Mouse (Mus musculus): ENCODE results near the gene Mrpl55. TPM values are rescaled to one million over a fixed set of nuclear protein-coding genes. Genes with fewer than 3 reads are reported as not detected.
A peak's percentile ranks its signal among the peaks of the same experiment; 100 is the strongest.

The Mrpl55 gene
- polyA plus RNA-seq, 1 experiment from 2014 or later = 74.0 TPM

DNA sequence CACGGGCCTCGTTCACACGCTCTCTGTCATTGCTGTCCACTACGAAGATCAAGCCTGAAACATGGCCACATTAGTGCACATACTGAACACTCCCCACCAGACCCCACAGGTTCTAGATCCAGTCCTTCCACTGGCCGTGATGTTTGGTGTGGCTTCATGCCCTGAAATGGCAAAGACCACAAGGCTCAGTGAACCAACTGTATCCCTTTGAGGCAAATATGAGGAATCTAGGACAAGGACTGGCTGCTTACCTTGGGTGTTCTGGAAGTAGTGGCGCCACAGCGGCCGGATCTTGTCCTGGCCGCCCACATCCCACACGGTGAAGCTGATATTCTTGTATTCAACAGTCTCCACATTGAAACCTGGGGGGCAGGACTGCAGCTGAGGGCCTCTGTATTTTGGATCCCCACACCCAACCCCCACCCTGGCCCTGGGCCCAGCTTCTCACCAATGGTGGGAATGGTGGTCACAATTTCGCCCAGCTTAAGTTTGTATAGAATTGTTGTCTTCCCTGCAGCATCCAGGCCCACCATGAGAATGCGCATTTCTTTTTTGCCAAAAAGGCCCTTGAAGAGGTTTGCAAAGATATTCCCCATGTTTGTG is 10.7 kb downstream of the Mrpl55 start:
- WGBS = 83% methylated on average over 12 of the region's 12 CpGs

DNA sequence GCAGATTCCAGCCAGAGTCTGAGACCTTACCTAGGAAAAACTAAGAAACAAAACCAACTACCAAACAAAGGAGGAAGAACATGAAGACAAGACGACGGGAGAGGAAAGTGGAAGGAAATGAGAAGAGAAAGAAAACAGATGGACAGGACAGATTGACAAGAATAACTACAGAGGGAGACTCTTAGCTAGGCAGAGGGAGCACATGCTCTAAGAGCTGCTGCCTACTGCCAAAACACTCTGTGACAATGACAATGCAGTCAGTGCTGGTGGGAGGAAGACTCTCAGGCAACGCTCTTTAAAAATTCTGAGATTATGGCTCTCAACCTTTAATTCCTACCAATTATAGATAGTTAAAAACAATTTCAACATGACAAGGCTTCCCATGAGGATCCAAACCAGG is 14.7 kb downstream of the Mrpl55 start:
- no peak overlapping the region for H3K4me2 ChIP-seq (replicated peaks; ENCODE audit: low read depth, low read length)
- peaks cover 20% of the 10 kb centered on the region for H3K4me1 ChIP-seq (ENCODE audit: insufficient read depth, low read depth, low read length)
- H3K27me3 ChIP-seq (replicated peaks; ENCODE audit: insufficient read depth, low read length) = no peaks in the 10 kb centered on the region
- H3K36me3 ChIP-seq (ENCODE audit: insufficient read depth, low read length) = peaks cover 3% of the 10 kb centered on the region; the same call in 1 of the 2 replicates
- 59% methylated on average over 3 of the region's 3 CpGs for WGBS
- H3K9me3 ChIP-seq (ENCODE audit: low read length) = no peaks in the 10 kb centered on the region
- ATAC-seq = no peak
- no peak for DNase-seq (ENCODE audit: low spot score)
- H3K4me3 ChIP-seq (ENCODE audit: low read depth, low read length) = no peak overlapping the region
- no peak overlapping the region for H3K9ac ChIP-seq (replicated peaks; ENCODE audit: low read depth)
- no peak for TF ChIP-seq CTCF (IDR thresholded peaks at IDR 0.05)
- no peak for TF ChIP-seq EP300 (IDR thresholded peaks at IDR 0.05)
- H3K27ac ChIP-seq (ENCODE audit: low read length) = peak overlapping the region; percentile 74

More for the DNA sequence above, 10.7 kb downstream of the Mrpl55 start:
- Histone ChIP-seq H3K27ac (ENCODE audit: low read length) (no peak overlapping the region), H3K27me3 (replicated peaks; ENCODE audit: insufficient read depth, low read length) (no peaks in the 10 kb centered on the region), H3K4me2 (replicated peaks; ENCODE audit: low read depth, low read length) (no peak overlapping the region), H3K4me1 (ENCODE audit: insufficient read depth, low read depth, low read length) (peaks cover under 1% of the 10 kb centered on the region; the same call in 1 of the 2 replicates), H3K9ac (replicated peaks; ENCODE audit: low read depth) (no peak overlapping the region), H3K9me3 (ENCODE audit: low read length) (no peaks in the 10 kb centered on the region), H3K4me3 (ENCODE audit: low read depth, low read length) (no peak overlapping the region), H3K36me3 (ENCODE audit: insufficient read depth, low read length) (peaks cover 19% of the 10 kb centered on the region; the same call in 1 of the 2 replicates)
- TF ChIP-seq EP300 (IDR thresholded peaks at IDR 0.05) = no peak
- DNase-seq (ENCODE audit: low spot score) = no peak
- no peak for ATAC-seq

DNA sequence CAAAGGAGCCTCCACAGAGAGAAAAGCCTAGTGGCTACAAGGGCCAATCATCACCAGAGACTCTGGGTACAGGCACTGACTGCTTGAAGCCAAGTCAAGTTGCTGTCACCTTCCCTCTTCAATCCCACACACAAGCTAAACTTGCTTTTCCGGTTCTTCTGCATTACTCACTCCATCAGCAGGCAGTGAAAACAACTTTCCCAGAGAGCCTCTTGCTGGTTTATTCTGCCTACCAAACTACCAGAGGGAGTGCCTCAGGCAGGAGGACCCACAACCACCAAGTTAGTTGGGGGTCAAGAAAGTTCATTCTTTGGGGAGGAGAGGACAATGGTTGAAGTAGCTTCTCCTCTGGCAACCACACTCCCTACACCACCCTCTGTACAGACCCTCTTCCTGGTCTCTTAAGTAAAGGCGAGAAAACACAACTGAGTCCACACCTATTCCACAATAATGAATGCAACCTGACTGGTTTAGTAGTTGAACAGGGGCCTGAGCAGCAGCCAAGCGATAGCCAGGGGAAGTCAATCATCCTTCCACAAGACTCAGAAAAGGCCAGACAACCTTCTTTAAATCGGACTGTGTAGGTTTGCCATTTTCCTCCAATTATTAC is 16.2 kb downstream of the Mrpl55 start:
- WGBS = 58% methylated on average over 4 of the region's 4 CpGs
- Histone ChIP-seq H3K4me1 (ENCODE audit: insufficient read depth, low read depth, low read length) (peaks cover 31% of the 10 kb centered on the region), H3K9ac (replicated peaks; ENCODE audit: low read depth) (no peak overlapping the region), H3K27me3 (replicated peaks; ENCODE audit: insufficient read depth, low read length) (no peaks in the 10 kb centered on the region), H3K27ac (ENCODE audit: low read length) (peak overlapping the region; percentile 74), H3K36me3 (ENCODE audit: insufficient read depth, low read length) (peaks cover 3% of the 10 kb centered on the region; the same call in 1 of the 2 replicates), H3K9me3 (ENCODE audit: low read length) (no peaks in the 10 kb centered on the region), H3K4me3 (ENCODE audit: low read depth, low read length) (no peak overlapping the region), H3K4me2 (replicated peaks; ENCODE audit: low read depth, low read length) (peak overlapping the region; percentile 19; the same call in 1 of the 2 replicates)
- ATAC-seq (peak; percentile 93), DNase-seq (ENCODE audit: low spot score) (peak; percentile 95)
- TF ChIP-seq EP300 (IDR thresholded peaks at IDR 0.05) (peak; percentile 88), CTCF (IDR thresholded peaks at IDR 0.05) (no peak)

DNA sequence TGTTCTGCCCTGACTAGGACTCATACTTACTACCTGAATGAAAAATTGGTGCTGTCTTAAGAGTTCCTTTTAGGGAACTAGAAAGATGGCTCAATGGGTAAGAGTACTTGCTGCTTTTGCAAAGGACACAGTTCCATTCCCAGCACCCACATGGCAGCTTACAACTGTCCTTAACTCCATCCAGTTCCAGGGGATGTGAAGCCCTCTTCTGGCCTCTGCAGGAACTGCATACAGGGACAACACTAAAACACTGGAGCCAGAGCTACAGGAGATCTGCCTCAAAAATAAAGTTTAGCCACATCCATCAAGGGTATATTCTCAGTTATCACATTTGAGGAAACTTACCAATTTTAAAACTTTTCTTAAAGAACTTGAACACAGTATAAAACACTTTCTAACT is 16.8 kb downstream of the Mrpl55 start:
- Histone ChIP-seq H3K27me3 (replicated peaks; ENCODE audit: insufficient read depth, low read length) (no peaks in the 10 kb centered on the region), H3K4me3 (ENCODE audit: low read depth, low read length) (no peak overlapping the region), H3K4me2 (replicated peaks; ENCODE audit: low read depth, low read length) (peak overlapping the region; percentile 19; the same call in 1 of the 2 replicates), H3K4me1 (ENCODE audit: insufficient read depth, low read depth, low read length) (peaks cover 35% of the 10 kb centered on the region), H3K36me3 (ENCODE audit: insufficient read depth, low read length) (peaks cover 3% of the 10 kb centered on the region; the same call in 1 of the 2 replicates), H3K9ac (replicated peaks; ENCODE audit: low read depth) (no peak overlapping the region), H3K9me3 (ENCODE audit: low read length) (no peaks in the 10 kb centered on the region), H3K27ac (ENCODE audit: low read length) (peak overlapping the region; percentile 74)
- TF ChIP-seq EP300 (IDR thresholded peaks at IDR 0.05) (no peak), CTCF (IDR thresholded peaks at IDR 0.05) (peak; percentile 76)
- DNase-seq (ENCODE audit: low spot score) = peak; percentile 45
- no peak; the same call in 1 of the 2 replicates for ATAC-seq

DNA sequence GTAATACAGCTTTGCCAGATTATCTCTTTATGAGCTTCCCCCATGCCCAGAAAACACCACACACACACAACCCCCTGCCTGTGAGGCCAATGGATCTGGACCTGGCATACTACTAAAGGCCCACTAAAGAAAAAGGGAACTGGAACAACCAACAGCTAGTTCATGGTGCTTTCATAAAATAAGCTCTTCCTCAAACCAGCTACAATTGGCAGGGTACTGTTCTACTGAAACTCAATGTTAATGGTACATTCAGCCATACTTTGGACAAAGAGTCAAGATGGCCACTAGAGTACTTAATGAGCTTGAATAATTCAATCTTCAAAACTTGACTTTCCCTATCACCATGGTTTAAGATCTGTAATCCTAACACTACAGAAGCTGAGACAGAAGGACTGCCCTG is 19.3 kb downstream of the Mrpl55 start:
- H3K36me3 ChIP-seq (ENCODE audit: insufficient read depth, low read length) = peaks cover 3% of the 10 kb centered on the region; the same call in 1 of the 2 replicates
- ATAC-seq (no peak), DNase-seq (ENCODE audit: low spot score) (no peak)
- peaks cover 59% of the 10 kb centered on the region for H3K4me1 ChIP-seq (ENCODE audit: insufficient read depth, low read depth, low read length)
- TF ChIP-seq EP300 (IDR thresholded peaks at IDR 0.05) = no peak
- TF ChIP-seq CTCF (IDR thresholded peaks at IDR 0.05) = no peak
- H3K9ac ChIP-seq (replicated peaks; ENCODE audit: low read depth) = no peak overlapping the region
- peak overlapping the region; percentile 40; the same call in 1 of the 2 replicates for H3K27ac ChIP-seq (ENCODE audit: low read length)
- no peak overlapping the region for H3K4me3 ChIP-seq (ENCODE audit: low read depth, low read length)
- no peaks in the 10 kb centered on the region for H3K27me3 ChIP-seq (replicated peaks; ENCODE audit: insufficient read depth, low read length)
- no peaks in the 10 kb centered on the region for H3K9me3 ChIP-seq (ENCODE audit: low read length)
- no peak overlapping the region for H3K4me2 ChIP-seq (replicated peaks; ENCODE audit: low read depth, low read length)

DNA sequence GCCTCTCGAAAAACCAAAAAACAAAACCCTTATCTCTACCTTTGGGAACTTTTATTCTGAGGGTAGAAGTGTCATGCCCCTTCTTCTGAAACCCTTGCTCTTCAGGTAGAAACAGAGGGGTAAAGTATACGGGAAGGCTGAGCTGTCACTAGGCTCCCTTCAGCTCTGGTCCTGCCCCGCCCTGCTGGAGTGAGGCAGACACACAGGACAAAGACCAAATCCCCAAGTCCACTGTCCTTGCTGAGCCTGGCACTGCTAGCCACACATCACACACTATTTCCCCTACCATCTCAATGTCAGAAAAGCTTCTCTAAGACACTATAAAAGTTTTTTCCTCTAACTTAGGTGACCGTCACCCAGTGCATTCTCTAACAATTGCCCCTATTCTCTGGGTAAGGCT is 20.0 kb downstream of the Mrpl55 start:
- TF ChIP-seq EP300 (IDR thresholded peaks at IDR 0.05) (no peak), CTCF (IDR thresholded peaks at IDR 0.05) (no peak)
- WGBS = 70% methylated on average over 4 of the region's 4 CpGs
- no peaks in the 10 kb centered on the region for H3K9me3 ChIP-seq (ENCODE audit: low read length)
- H3K4me2 ChIP-seq (replicated peaks; ENCODE audit: low read depth, low read length) = no peak overlapping the region
- no peak for ATAC-seq
- no peaks in the 10 kb centered on the region for H3K27me3 ChIP-seq (replicated peaks; ENCODE audit: insufficient read depth, low read length)
- H3K27ac ChIP-seq (ENCODE audit: low read length) = no peak overlapping the region
- H3K36me3 ChIP-seq (ENCODE audit: insufficient read depth, low read length) = peaks cover 3% of the 10 kb centered on the region; the same call in 1 of the 2 replicates
- H3K4me1 ChIP-seq (ENCODE audit: insufficient read depth, low read depth, low read length) = peaks cover 61% of the 10 kb centered on the region
- no peak overlapping the region for H3K4me3 ChIP-seq (ENCODE audit: low read depth, low read length)
- H3K9ac ChIP-seq (replicated peaks; ENCODE audit: low read depth) = no peak overlapping the region
- no peak for DNase-seq (ENCODE audit: low spot score)

All from lung, postnatal 0 days (tissue).